Mouse (Mus musculus): Measurements from ENCODE around the gene Sprn.
"Not testable (repeated sequence)": the region's sequence is repeated elsewhere in the genome, so short reads cannot be mapped to it uniquely, and the experiment has no call there.

The Sprn gene

GRCm38 (mm10) chr7:140141350-140141749 lies 13.3 kb downstream of the Sprn start:
- DNase-seq: peak; percentile 60 to 64

DNA sequence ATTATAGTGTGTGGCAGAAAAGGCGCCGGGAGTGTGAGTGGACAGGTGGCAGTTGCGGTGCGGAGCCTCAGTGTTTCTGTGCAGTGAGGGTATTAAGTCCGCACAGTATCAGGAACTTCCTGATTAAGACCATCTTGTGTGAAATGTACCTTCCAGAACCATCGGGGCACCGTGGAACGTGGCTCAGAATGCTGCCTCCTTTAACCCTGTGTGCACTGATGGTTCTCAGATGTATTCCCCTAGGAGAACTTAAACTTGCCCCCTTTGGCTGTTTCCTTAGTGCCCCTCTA lies 16.7 kb downstream of the Sprn start:
- DNase-seq: no peak

- peak; percentile 94 to 97 for DNase-seq
These were observed 17.3 kb downstream of the Sprn start, which contains the start of gene Mtg1 for GRCm38 (mm10) chr7:140137135-140138020. Gene Mtg1 (plus strand): TSS chr7:140137564.

GRCm38 (mm10) chr7:140135106-140135770 lies 19.4 kb downstream of the Sprn start:
- DNase-seq: no peak

GRCm38 (mm10) chr7:140134033-140134432 lies 20.6 kb downstream of the Sprn start:
- DNase-seq: not testable (repeated sequence)

DNA sequence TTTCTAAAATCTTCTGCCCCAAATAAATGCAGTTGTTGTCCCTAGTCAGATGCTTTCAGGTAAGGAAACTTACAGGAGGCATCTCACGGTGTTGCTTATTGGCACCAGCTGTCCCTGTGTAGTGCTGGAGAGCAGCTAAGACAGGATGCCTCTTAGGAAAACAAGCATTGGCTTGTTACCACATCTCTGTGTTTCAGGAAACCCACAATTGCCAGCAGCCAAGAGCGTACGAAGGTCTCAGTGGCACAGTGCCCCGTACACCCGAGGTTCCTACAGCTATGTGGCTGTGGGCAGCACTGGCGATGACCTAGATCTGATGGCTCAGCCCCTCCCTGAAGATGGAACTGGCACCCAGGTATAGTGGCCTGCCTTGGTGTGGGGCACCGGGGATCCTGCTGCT lies 22.5 kb downstream of the Sprn start:
- DNase-seq: not testable (repeated sequence)

DNA sequence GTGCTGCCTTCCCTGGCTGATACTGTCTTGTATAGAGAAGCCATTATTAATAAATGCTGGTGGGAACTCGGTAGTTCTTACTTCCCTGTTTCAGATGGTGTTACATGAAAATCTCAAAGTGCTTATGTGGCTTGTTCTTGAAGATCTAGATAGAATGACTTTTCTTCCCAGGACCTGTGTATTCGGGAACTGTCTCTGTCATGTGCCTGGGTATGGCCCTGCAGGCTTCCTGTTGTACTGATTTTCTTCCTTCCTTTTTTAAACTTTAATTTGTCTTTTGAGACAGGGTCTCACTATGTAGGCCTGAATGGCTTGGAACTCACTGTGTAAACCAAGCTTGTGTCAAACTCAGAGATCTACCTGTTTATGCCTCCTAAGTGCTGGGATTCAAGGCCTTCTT lies 26.8 kb downstream of the Sprn start:
- no peak for DNase-seq

DNA sequence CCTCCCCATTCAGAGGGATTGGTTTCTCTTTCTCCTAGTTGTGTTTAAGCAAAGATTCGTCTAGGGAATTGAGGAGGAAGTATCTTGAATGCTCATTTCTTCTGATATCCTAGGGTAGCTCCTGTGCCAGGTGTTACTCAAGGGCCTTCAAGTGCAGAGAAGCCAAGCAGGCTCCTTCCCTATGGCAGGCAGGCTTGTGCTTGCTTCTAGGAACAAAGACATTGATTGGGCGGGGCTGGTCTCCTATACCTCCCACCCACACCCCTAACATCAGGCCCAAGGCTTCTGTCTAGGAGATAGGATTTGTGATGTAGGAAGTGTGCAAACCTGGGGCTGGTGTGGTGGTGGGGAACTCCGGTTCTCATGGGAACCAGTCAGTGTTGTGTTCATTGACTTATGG lies 27.7 kb downstream of the Sprn start:
- no peak for DNase-seq

DNA sequence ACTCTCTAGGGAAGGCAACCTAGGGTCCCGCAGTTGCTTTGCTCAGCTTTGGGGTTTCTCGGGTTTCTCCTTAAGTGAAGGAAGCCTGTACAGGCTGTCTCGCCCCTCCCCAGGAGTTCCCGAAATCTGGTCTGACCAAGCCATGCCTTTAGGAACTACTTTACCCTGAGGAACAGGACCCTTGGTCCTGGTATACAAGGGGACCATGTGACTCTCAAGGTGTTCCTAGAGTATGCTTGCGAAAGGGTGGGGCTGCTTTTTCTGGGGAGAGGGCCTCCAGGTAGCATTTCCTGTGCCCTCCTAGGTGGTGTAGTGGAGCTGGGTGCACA lies 28.7 kb downstream of the Sprn start:
- no peak for DNase-seq

- peak; percentile 92 to 93 for DNase-seq
These were observed 29.2 kb downstream of the Sprn start for GRCm38 (mm10) chr7:140125278-140126021.

DNA sequence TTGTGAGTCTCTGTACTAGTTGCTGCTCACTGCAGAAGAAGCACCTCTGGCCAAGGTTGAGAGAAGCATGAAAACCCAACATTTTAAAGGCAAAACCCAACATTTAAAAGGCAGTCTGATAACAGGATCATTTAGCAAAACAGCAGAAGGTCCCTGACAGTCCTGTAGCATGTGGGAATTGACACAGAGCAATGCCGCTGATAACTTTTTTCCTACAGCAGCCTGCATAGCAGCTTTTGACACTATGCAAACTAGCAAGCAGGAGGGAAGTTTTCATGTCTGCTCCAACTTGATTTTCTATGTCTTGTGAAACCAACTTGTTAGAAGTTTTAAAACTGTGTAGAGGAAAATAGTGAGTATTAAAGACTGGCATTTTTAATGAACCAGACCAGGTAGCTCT lies 30.3 kb downstream of the Sprn start:
- DNase-seq: no peak

GRCm38 (mm10) chr7:140122765-140123164 lies 31.9 kb downstream of the Sprn start:
- DNase-seq: no peak

GRCm38 (mm10) chr7:140121338-140121910 lies 33.3 kb downstream of the Sprn start:
- no peak for DNase-seq

GRCm38 (mm10) chr7:140120484-140120883 lies 34.2 kb downstream of the Sprn start:
- DNase-seq: no peak

GRCm38 (mm10) chr7:140116329-140117054 lies 38.2 kb downstream of the Sprn start, which contains the start of gene Echs1:
Gene Echs1 (minus strand): TSS chr7:140116476.
- DNase-seq: peak; percentile 88 to 89

- DNase-seq: peak in 1 of 2 experiments; percentile 4
These were observed 38.9 kb downstream of the Sprn start, which contains the start of gene Paox for GRCm38 (mm10) chr7:140115583-140116328. Gene Paox (plus strand): TSS chr7:140115799.

DNA sequence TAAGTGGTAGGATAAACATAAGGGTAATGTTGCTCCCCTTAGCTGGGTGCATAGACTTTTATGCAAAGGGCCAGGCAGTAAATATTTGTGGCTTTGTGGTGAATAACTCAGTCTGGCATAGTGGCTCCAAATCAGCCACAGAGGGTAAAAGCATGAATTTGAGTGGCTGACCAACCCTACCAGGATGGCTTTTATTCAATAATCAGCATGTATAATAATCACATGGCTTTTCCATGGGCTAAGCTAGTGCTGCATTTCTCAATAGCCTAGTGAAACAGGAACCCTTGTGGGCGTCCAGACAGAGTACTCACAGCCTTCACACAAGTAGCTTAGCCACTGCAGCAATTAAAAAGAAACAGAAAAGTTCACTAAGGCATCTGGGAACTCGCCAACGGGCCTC lies 42.7 kb downstream of the Sprn start:
- DNase-seq: no peak

DNA sequence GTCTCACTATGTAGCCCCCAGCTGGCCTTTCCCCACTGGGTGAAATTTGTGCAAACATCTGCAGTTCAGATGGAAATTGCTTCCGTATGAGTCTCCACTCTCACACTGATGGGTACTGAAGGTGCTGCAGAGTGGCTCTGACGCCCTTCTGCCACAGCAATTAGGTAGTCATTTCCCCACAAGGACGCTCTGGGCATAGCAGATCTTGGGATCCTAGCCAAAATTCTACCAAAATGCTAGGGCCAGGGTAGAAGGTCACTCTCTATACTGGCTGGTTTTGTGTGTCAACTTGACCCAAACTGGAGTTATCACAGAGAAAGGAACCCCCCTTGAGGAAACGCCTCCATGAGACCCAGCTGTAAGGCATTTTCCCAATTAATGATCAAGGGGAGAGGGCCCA lies 50.7 kb downstream of the Sprn start:
- no peak for DNase-seq

GRCm38 (mm10) chr7:140101993-140102860 lies 52.5 kb downstream of the Sprn start, which contains the start of gene Fuom:
Gene Fuom (minus strand): TSS chr7:140102441.
- DNase-seq: peak; percentile 84 to 87

DNA sequence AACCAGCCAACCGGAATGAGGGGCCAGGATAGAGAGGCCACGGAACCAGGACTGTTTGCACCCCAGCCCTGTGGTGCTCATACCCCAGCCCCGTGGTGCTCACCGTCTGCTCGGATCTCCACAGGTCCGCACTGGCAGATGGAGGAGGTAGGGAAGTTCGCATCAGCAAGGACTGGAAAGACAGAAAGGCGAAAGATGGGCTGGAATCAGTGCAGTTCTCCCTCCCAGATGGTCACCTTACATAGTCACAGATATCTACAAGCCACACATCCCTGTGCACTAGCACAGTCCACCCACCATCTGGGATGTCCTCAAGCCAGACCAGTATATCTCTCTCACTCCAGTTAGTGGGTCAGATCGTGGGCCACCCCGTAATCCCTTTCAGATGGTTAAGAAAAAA lies 53.2 kb downstream of the Sprn start:
- no peak for DNase-seq
